Mouse (Mus musculus) lung, adult 2 months (tissue): ENCODE results near the gene Dcaf7.

Source experiments
- CTCF ChIP-seq: fragments of 200-500 bp; IDR thresholded peaks from 2 replicates; pipeline ENCODE4 v1.5.1; 2011; ENCODE audit warnings: mild to moderate bottlenecking, low read length, control low read depth; ENCODE audit not compliant: insufficient read depth
- POLR2A ChIP-seq: fragments of 200-500 bp; IDR thresholded peaks from 2 replicates; pipeline ENCODE4 v1.6.1; 2011; ENCODE audit warnings: low read depth, mild to moderate bottlenecking, control low read depth, low read length, borderline replicate concordance; ENCODE audit errors: extremely low read depth

DNA sequence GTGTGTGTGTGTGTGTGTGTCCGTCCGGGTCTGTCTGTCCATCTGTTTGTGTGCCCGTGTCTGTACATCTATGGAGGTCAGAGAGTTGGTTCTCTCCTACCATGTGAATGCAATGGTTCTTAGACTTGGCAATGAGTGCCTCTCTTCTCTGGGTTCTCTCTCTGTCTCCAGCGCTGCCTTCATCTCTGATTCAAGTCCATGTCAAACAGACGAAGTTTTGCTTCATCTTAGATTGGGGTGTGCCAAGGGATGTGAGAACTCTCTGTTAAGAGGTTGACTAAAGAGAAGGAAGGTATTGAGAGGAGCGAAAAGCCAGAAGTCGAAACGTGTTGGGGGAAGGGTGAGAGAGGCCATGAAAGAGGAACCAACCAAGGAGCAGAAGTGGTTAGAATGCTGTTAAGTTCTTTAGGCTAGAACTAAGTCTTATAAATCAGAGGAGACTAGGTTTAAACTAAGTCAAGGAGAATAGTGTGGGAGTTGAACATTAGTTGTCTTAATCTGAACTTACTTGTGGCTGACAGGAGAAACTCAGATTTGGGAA lies 69.4 kb downstream of the Dcaf7 start:
- TF ChIP-seq POLR2A (no peak), CTCF (no peak)
